Mouse (Mus musculus) adrenal gland, postnatal 25 days (tissue): ENCODE results near the gene Olfr1375. TPM values are rescaled to one million over a fixed set of nuclear protein-coding genes. Genes with fewer than 3 reads are reported as not detected.
"Not testable (repeated sequence)": the region's sequence is repeated elsewhere in the genome, so short reads cannot be mapped to it uniquely, and the experiment has no call there.

Experiments used
- DNase-seq: peaks from one replicate; pipeline ENCODE4 v3.0.0; 2021; ENCODE audit warnings: mixed read lengths
- long read RNA-seq: library from polyadenylated mRNA; stranded (forward); transcript quantifications from one replicate; pipeline ENCODE4 v2.0.0, GENCODE M21; 2021
- total RNA-seq: library from RNA; stranded (reverse); gene quantifications from 2 replicates; pipeline ENCODE4 v1.2.3, GENCODE M21; 2021

Olfr1375 gene
- total RNA-seq: not detected in 2 replicates
- long read RNA-seq: 0 reads

- not testable (repeated sequence) for DNase-seq
Observed at GRCm38 (mm10) chr11:51047809-51048208, at the start of gene Olfr1375. Gene Olfr1375 (plus strand): TSS chr11:51048109.

GRCm38 (mm10) chr11:51003296-51003695 is 44.6 kb upstream of the Olfr1375 start, which contains the start of gene Olfr51:
Gene Olfr51 (plus strand): TSS chr11:51003596.
- no peak for DNase-seq

GRCm38 (mm10) chr11:51011821-51012220 is 36.1 kb upstream of the Olfr1375 start:
- DNase-seq: peak; percentile 93

- no peak for DNase-seq
Observed at GRCm38 (mm10) chr11:51013936-51014335, 34.0 kb upstream of the Olfr1375 start, which contains the start of gene Olfr54. Gene Olfr54 (plus strand): TSS chr11:51014236.

- DNase-seq: no peak
Observed at GRCm38 (mm10) chr11:51016341-51016740, 31.6 kb upstream of the Olfr1375 start.

- DNase-seq: not testable (repeated sequence)
Observed at GRCm38 (mm10) chr11:51026811-51027210, 21.1 kb upstream of the Olfr1375 start.

GRCm38 (mm10) chr11:51029381-51029780 is 18.5 kb upstream of the Olfr1375 start:
- not testable (repeated sequence) for DNase-seq

GRCm38 (mm10) chr11:51030225-51030624 is 17.7 kb upstream of the Olfr1375 start:
- DNase-seq: no peak

- no peak for DNase-seq
Observed at GRCm38 (mm10) chr11:51032851-51033250, 15.1 kb upstream of the Olfr1375 start.

GRCm38 (mm10) chr11:51034141-51034540 is 13.8 kb upstream of the Olfr1375 start:
- DNase-seq: not testable (repeated sequence)

GRCm38 (mm10) chr11:51035951-51036350 is 12.0 kb upstream of the Olfr1375 start:
- peak; percentile 85 for DNase-seq

GRCm38 (mm10) chr11:51044776-51045175 is 3.1 kb upstream of the Olfr1375 start:
- not testable (repeated sequence) for DNase-seq

GRCm38 (mm10) chr11:51051678-51052077 is 3.8 kb downstream of the Olfr1375 start:
- DNase-seq: no peak

- DNase-seq: no peak
Observed at GRCm38 (mm10) chr11:51053230-51053629, 5.3 kb downstream of the Olfr1375 start.

- DNase-seq: peak; percentile 74
Observed at GRCm38 (mm10) chr11:51059151-51059571, 11.3 kb downstream of the Olfr1375 start, which contains the start of gene Zfp354a. Gene Zfp354a (plus strand): TSS chr11:51059257.

- DNase-seq: no peak
Observed at GRCm38 (mm10) chr11:51059640-51060039, 11.7 kb downstream of the Olfr1375 start.

- peak; percentile 19 for DNase-seq
Observed at GRCm38 (mm10) chr11:51060981-51061380, 13.1 kb downstream of the Olfr1375 start.

- no peak for DNase-seq
Observed at GRCm38 (mm10) chr11:51063276-51063675, 15.4 kb downstream of the Olfr1375 start.

- DNase-seq: no peak
Observed at GRCm38 (mm10) chr11:51063841-51064240, 15.9 kb downstream of the Olfr1375 start.

- DNase-seq: no peak
Observed at GRCm38 (mm10) chr11:51084527-51084926, 36.6 kb downstream of the Olfr1375 start.

- no peak for DNase-seq
Observed at GRCm38 (mm10) chr11:51085269-51085668, 37.4 kb downstream of the Olfr1375 start.
